Mouse (Mus musculus): ENCODE data around the gene Grap2.

DNA sequence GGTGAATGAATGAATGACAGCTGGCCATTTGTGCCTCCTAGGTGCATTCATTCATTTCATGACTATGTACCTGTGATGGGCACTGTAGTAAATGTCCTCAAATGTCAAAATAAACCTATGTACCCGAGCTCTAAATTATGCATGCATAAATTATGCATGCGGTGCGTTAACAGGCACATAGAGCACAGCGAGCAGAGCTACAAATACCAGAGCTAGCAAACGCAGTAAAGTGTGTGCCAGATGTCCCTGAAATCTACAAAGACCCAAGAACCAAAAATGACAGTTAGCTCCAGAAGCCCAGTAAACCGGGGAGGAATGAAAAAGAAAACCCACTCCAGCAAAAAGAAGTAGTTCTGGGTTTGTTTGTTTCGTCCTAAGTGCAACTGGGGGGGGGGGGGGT lies 29.1 kb downstream of the Grap2 start:
- no peak for TF ChIP-seq CTCF (IDR thresholded peaks at IDR 0.05; ENCODE audit: low read depth, low read length)
- no peak for TF ChIP-seq POLR2AphosphoS5 (IDR thresholded peaks at IDR 0.05; ENCODE audit: insufficient replicate concordance, low read depth, low read length)
- TF ChIP-seq TAL1 (conservative IDR thresholded peaks at IDR 0.05; ENCODE audit: low read depth, low read length) = no peak

Measured in G1E (cell line).